Mouse (Mus musculus) B cell, adult (primary cell): Measurements from ENCODE around the gene Lce1e. TPM values are rescaled to one million over a fixed set of nuclear protein-coding genes. Genes with fewer than 3 reads are reported as not detected.

Source experiments
- total RNA-seq: library from RNA; stranded (reverse); gene quantifications from 4 replicates; pipeline ENCODE4 v1.2.4, GENCODE M21; 2023; ENCODE audit not compliant: inconsistent age

The Lce1e gene
- total RNA-seq = not detected in 4 replicates

GRCm38 (mm10) chr3:92708974-92709373 is at the start of gene Lce1e:
Lce1e (minus strand) TSS chr3:92709074.

DNA sequence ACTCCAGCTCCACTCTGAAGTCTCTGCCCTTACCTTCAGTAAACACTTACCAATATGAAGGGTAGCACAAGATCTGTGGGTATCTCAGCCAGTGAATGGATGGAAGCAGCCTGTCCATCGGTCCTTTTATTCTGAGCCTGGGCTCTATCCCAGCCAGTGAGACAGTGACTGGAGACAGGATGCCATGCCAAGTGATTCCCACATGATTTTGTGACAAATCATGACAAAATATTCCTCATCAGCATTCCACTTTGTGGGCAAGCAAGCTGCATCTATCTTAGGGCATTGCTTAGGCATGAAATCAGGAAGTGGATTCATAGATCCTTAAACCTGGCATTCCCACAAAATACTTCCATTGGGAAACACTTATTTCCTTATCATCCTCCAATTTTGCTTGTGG is 43.4 kb upstream of the Lce1e start, which contains the start of gene Lce1g:
Gene Lce1g (minus strand): TSS at position 101 of the 400 bp plus-strand sequence.

DNA sequence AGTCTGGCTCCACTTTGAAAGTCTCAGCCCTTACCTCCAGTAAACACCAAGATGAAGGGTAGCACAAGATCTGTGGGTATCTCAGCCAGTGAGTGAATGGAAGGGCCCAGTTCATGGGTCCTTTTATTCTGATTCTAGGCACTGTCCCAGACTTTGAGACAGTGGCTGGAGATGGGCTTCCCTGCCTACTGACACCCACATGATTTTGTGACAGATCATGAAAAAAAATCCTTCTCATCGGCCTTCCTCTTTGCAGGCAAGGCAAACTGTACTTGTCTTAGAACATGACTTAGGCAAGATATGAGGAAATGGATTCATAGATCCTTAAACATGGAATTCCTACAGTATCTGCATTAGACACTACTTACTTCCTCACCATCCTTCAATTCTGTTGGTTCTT is 30.1 kb upstream of the Lce1e start, which contains the start of gene Gm38119:
Gene Gm38119 (minus strand): TSS at position 101 of the 400 bp plus-strand sequence.

GRCm38 (mm10) chr3:92720250-92720649 is 11.4 kb upstream of the Lce1e start, which contains the start of gene Lce1f:
Lce1f (minus strand) TSS chr3:92720350.

DNA sequence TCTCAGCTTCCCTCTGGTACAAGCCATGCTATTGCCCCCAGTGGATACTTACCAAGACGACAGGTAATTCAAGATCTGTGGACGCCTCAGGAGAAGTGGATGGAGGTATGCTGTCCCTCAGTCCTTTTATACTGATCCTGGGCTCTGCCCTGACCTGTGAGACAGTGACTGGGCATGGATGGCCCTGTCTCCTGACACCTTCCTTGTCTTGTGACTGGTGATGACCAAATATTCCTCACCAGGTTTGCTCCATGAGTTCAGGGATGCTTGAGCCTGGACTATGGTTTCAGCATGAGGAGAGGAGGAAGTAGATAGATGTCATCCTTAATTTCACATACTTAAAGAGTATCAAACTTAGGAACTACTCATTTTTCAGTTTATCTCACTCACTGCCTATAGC is 21.8 kb downstream of the Lce1e start, which contains the start of gene Lce1d:
Gene Lce1d (minus strand): TSS at position 101 of the 400 bp plus-strand sequence.

GRCm38 (mm10) chr3:92678947-92679346 is 29.9 kb downstream of the Lce1e start, which contains the start of gene Lce1c:
Lce1c (plus strand) TSS chr3:92679247.

GRCm38 (mm10) chr3:92670215-92670614 is 38.7 kb downstream of the Lce1e start, which contains the start of gene Lce1a2:
Lce1a2 (minus strand) TSS chr3:92670315.

Other genes starting within 250 kb of the Lce1e start
- gene Sprr1a, start 223.2 kb downstream of the Lce1e start, total RNA-seq = not detected in 4 replicates
- gene Sprr4, start 208.6 kb downstream of the Lce1e start, total RNA-seq = not detected in 4 replicates
- gene 2310046K23Rik, start 174.6 kb downstream of the Lce1e start, total RNA-seq = not detected in 4 replicates
- not detected in 4 replicates for gene Ivl, start 135.3 kb downstream of the Lce1e start, total RNA-seq
- gene Smcp, start 120.1 kb downstream of the Lce1e start, total RNA-seq = not detected in 4 replicates
- not detected in 4 replicates for gene 2210017I01Rik, start 101.6 kb downstream of the Lce1e start, total RNA-seq
- gene Lce6a, start 87.4 kb downstream of the Lce1e start, total RNA-seq = not detected in 4 replicates
- not detected in 4 replicates for gene Lce1a1, start 60.8 kb downstream of the Lce1e start, total RNA-seq
- gene Lce1b, start 52.1 kb downstream of the Lce1e start, total RNA-seq = not detected in 4 replicates
- not detected in 4 replicates for gene Lce1a2, start 38.8 kb downstream of the Lce1e start, total RNA-seq
- gene Lce1c, start 29.8 kb downstream of the Lce1e start, total RNA-seq = not detected in 4 replicates
- gene Lce1d, start 21.9 kb downstream of the Lce1e start, total RNA-seq = not detected in 4 replicates
- not detected in 4 replicates for gene Lce1f, start 11.3 kb upstream of the Lce1e start, total RNA-seq
- not detected in 4 replicates for gene Gm38119, start 30.0 kb upstream of the Lce1e start, total RNA-seq
- not detected in 4 replicates for gene Lce1g, start 43.3 kb upstream of the Lce1e start, total RNA-seq
- not detected in 4 replicates for gene Lce1h, start 56.0 kb upstream of the Lce1e start, total RNA-seq
- not detected in 4 replicates for gene Lce1i, start 69.8 kb upstream of the Lce1e start, total RNA-seq
- not detected in 4 replicates for gene Lce1j, start 81.4 kb upstream of the Lce1e start, total RNA-seq
- not detected in 4 replicates for gene Lce1k, start 98.8 kb upstream of the Lce1e start, total RNA-seq
- gene Kprp, start 118.2 kb upstream of the Lce1e start, total RNA-seq = not detected in 4 replicates
- not detected in 4 replicates for gene Lce1l, start 142.2 kb upstream of the Lce1e start, total RNA-seq
- gene 2310050C09Rik, start 161.1 kb upstream of the Lce1e start, total RNA-seq = not detected in 4 replicates
- not detected in 4 replicates for gene Lce3a, start 217.2 kb upstream of the Lce1e start, total RNA-seq
- gene Lce3b, start 223.9 kb upstream of the Lce1e start, total RNA-seq = not detected in 4 replicates
- not detected in 4 replicates for gene Lce3c, start 235.4 kb upstream of the Lce1e start, total RNA-seq
- gene Lce3d, start 248.3 kb upstream of the Lce1e start, total RNA-seq = not detected in 4 replicates